Mouse (Mus musculus) CH12.LX (cell line): ENCODE measurements around the gene B3gnt2. TPM values are rescaled to one million over a fixed set of nuclear protein-coding genes. Genes with fewer than 3 reads are reported as not detected.

ENCODE experiments used
- DNase-seq: peaks from one replicate; pipeline ENCODE4 v3.0.0-alpha.2; 2013; ENCODE audit errors: extremely low read depth
- H3K27ac ChIP-seq: 2 replicates; pipeline ENCODE4 v1.5.1; 2012; ENCODE audit warnings: low read depth, mild to moderate bottlenecking, control low read depth, moderate library complexity; ENCODE audit not compliant: insufficient read depth
- H3K27me3 ChIP-seq: replicated peaks from 2 replicates; pipeline ENCODE3; 2012; ENCODE audit warnings: inconsistent platforms
- H3K36me3 ChIP-seq, 2 experiments: replicated peaks in 1 of 2; 2 replicates each; pipeline versions ENCODE3 to v1.6.1; 2012; ENCODE audit warnings: inconsistent platforms in 1 of 2, low read length in 1 of 2, mild to moderate bottlenecking in 1 of 2, mixed read lengths in 1 of 2, moderate library complexity in 1 of 2; ENCODE audit not compliant: control insufficient read depth in 1 of 2, insufficient read depth in 1 of 2
- H3K4me1 ChIP-seq, 2 experiments: 2 replicates each; pipeline ENCODE4 v1.6.1; 2012; ENCODE audit warnings: inconsistent platforms in 1 of 2, moderate library complexity in 1 of 2; ENCODE audit not compliant: insufficient read depth in 2 of 2, control insufficient read depth in 1 of 2
- H3K4me2 ChIP-seq: 2 replicates; pipeline ENCODE4 v1.6.1; 2012; ENCODE audit warnings: low read depth, mild to moderate bottlenecking, control low read depth; ENCODE audit not compliant: poor library complexity, insufficient read depth, severe bottlenecking
- H3K4me3 ChIP-seq, 3 experiments: fragments of 150-350 bp in 1 of 3; sonication (generic) in 1 of 3; replicated peaks in 1 of 3; 2 replicates each; pipeline versions ENCODE3 to v1.5.1; 2011 to 2012; ENCODE audit warnings: low read depth in 2 of 3, low read length in 2 of 3, mild to moderate bottlenecking in 2 of 3, moderate library complexity in 2 of 3, control low read depth in 1 of 3, improper control_type of control experiment in 1 of 3, inconsistent platforms in 1 of 3, mixed read lengths in 1 of 3; ENCODE audit not compliant: poor library complexity in 1 of 3
- H3K79me2 ChIP-seq: replicated peaks from 2 replicates; pipeline ENCODE4 v1.6.1; 2012; ENCODE audit warnings: mild to moderate bottlenecking, moderate library complexity; ENCODE audit not compliant: control insufficient read depth, poor library complexity, insufficient read depth, severe bottlenecking; ENCODE audit errors: extremely low read depth
- H3K9ac ChIP-seq: 2 replicates; pipeline ENCODE4 v1.6.1; 2012; ENCODE audit warnings: low read depth, mild to moderate bottlenecking, control low read depth, moderate library complexity; ENCODE audit not compliant: insufficient read depth
- H3K9me3 ChIP-seq: replicated peaks from 2 replicates; pipeline ENCODE3; 2012; ENCODE audit warnings: low read length, inconsistent platforms, mixed read lengths
- CHD1 ChIP-seq: IDR thresholded peaks from 2 replicates; pipeline ENCODE4 v1.6.1; 2012; ENCODE audit warnings: low read depth, low read length, improper control_type of control experiment, inconsistent platforms
- CTCF ChIP-seq, 2 experiments: IDR thresholded peaks in 1 of 2; conservative IDR thresholded peaks in 1 of 2; 2 replicates each; pipeline ENCODE4 v1.5.1; 2011 to 2012; ENCODE audit warnings: low read depth in 2 of 2, low read length in 2 of 2, improper control_type of control experiment in 1 of 2, inconsistent platforms in 1 of 2, mild to moderate bottlenecking in 1 of 2, moderate library complexity in 1 of 2
- EP300 ChIP-seq: IDR thresholded peaks from 2 replicates; pipeline ENCODE4 v1.6.1; 2011; ENCODE audit warnings: low read length, improper control_type of control experiment
- HCFC1 ChIP-seq: IDR thresholded peaks from 2 replicates; pipeline ENCODE4 v1.6.1; 2012; ENCODE audit warnings: low read depth, mild to moderate bottlenecking, inconsistent platforms, low read length, improper control_type of control experiment
- MAFK ChIP-seq: IDR thresholded peaks from 2 replicates; pipeline ENCODE4 v1.6.1; 2011; ENCODE audit warnings: low read length, improper control_type of control experiment; ENCODE audit not compliant: insufficient replicate concordance
- MAX ChIP-seq: IDR thresholded peaks from 2 replicates; pipeline ENCODE4 v1.6.1; 2011; ENCODE audit warnings: low read length, improper control_type of control experiment
- MXI1 ChIP-seq: IDR thresholded peaks from 2 replicates; pipeline ENCODE4 v1.6.1; 2011; ENCODE audit warnings: mild to moderate bottlenecking, low read depth, low read length, improper control_type of control experiment
- NELFE ChIP-seq: IDR thresholded peaks from 2 replicates; pipeline ENCODE4 v1.6.1; 2011; ENCODE audit warnings: low read depth, low read length, improper control_type of control experiment
- NRF1 ChIP-seq: IDR thresholded peaks from 2 replicates; pipeline ENCODE4 v1.6.1; 2014; ENCODE audit warnings: low read depth, mild to moderate bottlenecking, inconsistent platforms, low read length, improper control_type of control experiment, moderate library complexity
- POLR2A ChIP-seq: IDR thresholded peaks from 2 replicates; pipeline ENCODE4 v1.6.1; 2011; ENCODE audit warnings: low read depth, mild to moderate bottlenecking, improper control_type of control experiment, low read length
- RAD21 ChIP-seq: IDR thresholded peaks from 2 replicates; pipeline ENCODE4 v1.6.1; 2011; ENCODE audit warnings: low read depth, mild to moderate bottlenecking, low read length, improper control_type of control experiment, moderate library complexity
- TCF12 ChIP-seq: IDR thresholded peaks from 2 replicates; pipeline ENCODE4 v1.6.1; 2014; ENCODE audit warnings: low read depth, mild to moderate bottlenecking, inconsistent platforms, low read length, improper control_type of control experiment
- USF2 ChIP-seq: conservative IDR thresholded peaks from 2 replicates; pipeline ENCODE4 v1.6.1; 2011; ENCODE audit warnings: low read depth, low read length, improper control_type of control experiment
- ZC3H11A ChIP-seq: IDR thresholded peaks from 2 replicates; pipeline ENCODE4 v1.6.1; 2012; ENCODE audit warnings: low read depth, mild to moderate bottlenecking, inconsistent platforms, low read length, improper control_type of control experiment
- ZKSCAN1 ChIP-seq: IDR thresholded peaks from 2 replicates; pipeline ENCODE4 v1.6.1; 2012; ENCODE audit warnings: low read depth, inconsistent platforms, low read length, improper control_type of control experiment, borderline replicate concordance
- ZMIZ1 ChIP-seq: IDR thresholded peaks from 2 replicates; pipeline ENCODE4 v1.6.1; 2012; ENCODE audit warnings: low read depth, mild to moderate bottlenecking, inconsistent platforms, low read length, improper control_type of control experiment
- ZNF384 ChIP-seq: IDR thresholded peaks from 2 replicates; pipeline ENCODE4 v1.6.1; 2012; ENCODE audit warnings: low read depth, low read length, improper control_type of control experiment, inconsistent platforms
- dilution Hi-C: fragments of 300-500 bp; cut with MboI; formaldehyde crosslinking; loops from 2 replicates; pipeline ENCODE4 v1.14.3; 2020; ENCODE audit warnings: low sequenced_read_pairs; ENCODE audit not compliant: extremely low pct_unique_long_range_greater_than_20kb, extremely low pct_ligation_motif_present
- in situ Hi-C: fragments of 300-500 bp; cut with MboI; formaldehyde crosslinking; loops from 3 replicates; pipeline ENCODE4 v1.14.3; 2019; ENCODE audit warnings: low sequenced_read_pairs, low pct_ligation_motif_present, low pct_unique_long_range_greater_than_20kb, mixed read lengths
- polyA plus RNA-seq: library from polyadenylated mRNA; unstranded; fragments of >175 nt; gene quantifications from 2 replicates; pipeline ENCODE4 v1.2.1, GENCODE M21; 2012; ENCODE audit warnings: low read depth; ENCODE audit not compliant: insufficient read length
- total RNA-seq, 2 experiments: library from RNA; depleted of rRNA; stranded (reverse); fragments of 300-350 nt in 1 of 2; fragments of >200 nt in 1 of 2; gene quantifications; 2 replicates each; pipeline ENCODE4 v1.2.3; 2012 to 2014

B3gnt2 gene
- total and polyA plus RNA-seq, 3 experiments: 74.6 to 96.0 (median 75.2) TPM

DNA sequence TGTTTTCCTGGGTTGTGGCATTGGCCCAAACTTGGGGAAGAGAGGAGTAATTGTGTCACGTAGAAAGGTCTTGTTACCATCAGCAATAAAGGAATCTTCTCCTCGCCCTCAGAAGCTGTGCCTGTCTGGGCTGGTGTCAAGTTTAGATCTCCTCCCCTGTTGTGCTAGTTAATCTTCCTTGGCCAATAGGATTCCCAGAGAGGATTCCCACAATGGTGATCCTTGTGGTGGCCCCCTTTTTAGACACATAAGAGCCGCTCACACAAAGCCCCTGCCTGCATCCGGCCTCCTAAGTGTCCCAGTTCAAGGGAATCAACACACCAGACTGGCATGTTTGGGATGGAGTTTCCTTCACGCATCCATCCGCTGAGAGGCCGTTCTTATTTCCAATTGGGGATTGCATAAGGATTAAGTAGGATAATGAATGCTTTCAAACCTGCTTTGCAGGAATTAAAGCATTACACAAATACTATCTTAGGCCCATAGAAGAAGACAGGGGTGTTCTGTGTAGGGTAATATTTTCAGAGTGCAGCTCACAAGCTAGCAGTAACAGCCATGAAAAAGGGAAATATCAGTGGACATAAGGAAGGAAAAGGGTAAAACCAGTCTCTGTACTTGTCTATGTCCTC, 118.6 kb downstream of the B3gnt2 start:
- DNase-seq: no peak
- H3K4me1 ChIP-seq: peaks cover 2 to 10% of the 10 kb centered on the region in 2 experiments; a peak in 3 of 4 replicates
- no peak overlapping the region for H3K9ac ChIP-seq
- no peaks in the 10 kb centered on the region for H3K27me3 ChIP-seq
- dilution Hi-C loops: no loop called here
- TF ChIP-seq ZMIZ1 (no peak), CTCF (conservative IDR thresholded peaks at IDR 0.05 in 1 of 2, IDR thresholded peaks at IDR 0.05 in 1 of 2; ENCODE audit: low read depth in 2 of 2, low read length in 2 of 2) (no peak), MXI1 (no peak), ZKSCAN1 (no peak), MAFK (no peak), USF2 (no peak)
- TF ChIP-seq, all 38 proteins: peak for 0
- Histone ChIP-seq H3K4me3 (no peak overlapping the region), H3K4me2 (no peak overlapping the region), H3K79me2 (no peaks in the 10 kb centered on the region), H3K9me3 (peaks cover 22% of the 10 kb centered on the region), H3K27ac (no peak overlapping the region), H3K36me3 (no peaks in the 10 kb centered on the region)
- in situ Hi-C loops: no loop called here

- no peak overlapping the region for H3K9ac ChIP-seq
- dilution Hi-C loops: no loop called here
- H3K9me3 ChIP-seq: peaks cover 15% of the 10 kb centered on the region
- H3K36me3 ChIP-seq: no peaks in the 10 kb centered on the region
- no peak overlapping the region for H3K4me2 ChIP-seq
- H3K4me3 ChIP-seq: no peak overlapping the region
- no peak overlapping the region for H3K27ac ChIP-seq
- in situ Hi-C loops: no loop called here
- H3K79me2 ChIP-seq: no peaks in the 10 kb centered on the region
- no peak for DNase-seq
- no peaks in the 10 kb centered on the region for H3K27me3 ChIP-seq
- H3K4me1 ChIP-seq: peaks cover 2 to 10% of the 10 kb centered on the region in 2 experiments; a peak in 3 of 4 replicates
- TF ChIP-seq MAX (no peak), TCF12 (no peak), ZNF384 (no peak), ZC3H11A (no peak), EP300 (no peak), CHD1 (no peak), ZKSCAN1 (no peak), POLR2A (no peak), NRF1 (no peak), HCFC1 (no peak), NELFE (no peak), RAD21 (no peak), USF2 (no peak)
These were observed 119.3 kb downstream of the B3gnt2 start for GRCm38 (mm10) chr11:22741436-22741835.
